In genomic region chr16:21333223-21333951, GRCm38 (mm10) we compare ENCODE assay signal across 1 mouse cellular context.
A peak's percentile ranks its signal among the peaks of the same experiment; 100 is the strongest.
TF ChIP-seq lines count a peak whose summit lies in the region.

No protein-coding gene starts in this region.

TF ChIP-seq in CH12.LX, 34 proteins besides CTCF, POLR2A, EP300 and RAD21 (continued from another document):
- peak; percentile 85 for TF ChIP-seq MAX (IDR thresholded peaks at IDR 0.05; ENCODE audit: low read length)
- TF ChIP-seq HCFC1 (IDR thresholded peaks at IDR 0.05; ENCODE audit: low read depth, low read length) = peak; percentile 77
- peak; percentile 65 for TF ChIP-seq IRF4 (IDR thresholded peaks at IDR 0.05; ENCODE audit: low read depth, low read length)
- TF ChIP-seq CHD1 (IDR thresholded peaks at IDR 0.05; ENCODE audit: low read depth, low read length) = peak; percentile 86; the same call in 1 of the 2 replicates
- peak; percentile 97 for TF ChIP-seq POLR2AphosphoS2 (IDR thresholded peaks at IDR 0.05; ENCODE audit: low read depth, low read length)
- TF ChIP-seq MXI1 (IDR thresholded peaks at IDR 0.05; ENCODE audit: low read depth, low read length) = peak; percentile 87
- TF ChIP-seq KAT2A (IDR thresholded peaks at IDR 0.05; ENCODE audit: insufficient replicate concordance, low read length) = 0 out of 2 replicates have a peak, but pooled peaks have one; percentile 72
- no peak for TF ChIP-seq JUN (IDR thresholded peaks at IDR 0.05; ENCODE audit: insufficient read depth, low read depth, low read length)
- TF ChIP-seq RCOR1 (conservative IDR thresholded peaks at IDR 0.05; ENCODE audit: low read depth, low read length) = no peak
- no peak for TF ChIP-seq PAX5 (IDR thresholded peaks at IDR 0.05; ENCODE audit: low read length)
- peak; percentile 48; the same call in 1 of the 2 replicates for TF ChIP-seq CHD2 (IDR thresholded peaks at IDR 0.05; ENCODE audit: low read length)
- TF ChIP-seq USF1 (IDR thresholded peaks at IDR 0.05; ENCODE audit: low read depth, low read length) = no peak
